Mouse (Mus musculus): Measurements from ENCODE around the gene Cyb5r4.
"Not testable (repeated sequence)": the region's sequence is repeated elsewhere in the genome, so short reads cannot be mapped to it uniquely, and the experiment has no call there.

Cyb5r4 gene

GRCm38 (mm10) chr9:87021778-87022523 lies at the start of gene Cyb5r4:
Gene Cyb5r4 (plus strand): TSS chr9:87022014.
- peak; percentile 97 for DNase-seq

GRCm38 (mm10) chr9:86972471-86972870 lies 49.3 kb upstream of the Cyb5r4 start:
- not testable (repeated sequence) for DNase-seq

GRCm38 (mm10) chr9:86973562-86973961 lies 48.3 kb upstream of the Cyb5r4 start:
- DNase-seq, result no peak

- DNase-seq, result no peak
These were observed 44.9 kb upstream of the Cyb5r4 start for GRCm38 (mm10) chr9:86976896-86977295.

GRCm38 (mm10) chr9:86978257-86978907 lies 43.4 kb upstream of the Cyb5r4 start:
- no peak for DNase-seq

- no peak for DNase-seq
These were observed 41.8 kb upstream of the Cyb5r4 start for GRCm38 (mm10) chr9:86980048-86980447.

GRCm38 (mm10) chr9:86980942-86981341 lies 40.9 kb upstream of the Cyb5r4 start:
- no peak for DNase-seq

GRCm38 (mm10) chr9:86981551-86981950 lies 40.3 kb upstream of the Cyb5r4 start:
- no peak for DNase-seq

GRCm38 (mm10) chr9:86984583-86984982 lies 37.2 kb upstream of the Cyb5r4 start:
- DNase-seq, result no peak

GRCm38 (mm10) chr9:86985105-86985504 lies 36.7 kb upstream of the Cyb5r4 start:
- DNase-seq, result no peak

GRCm38 (mm10) chr9:86986703-86987296 lies 35.0 kb upstream of the Cyb5r4 start:
- DNase-seq, result no peak

- DNase-seq, result no peak
These were observed 32.0 kb upstream of the Cyb5r4 start for GRCm38 (mm10) chr9:86989822-86990221.

- DNase-seq, result no peak
These were observed 30.1 kb upstream of the Cyb5r4 start for GRCm38 (mm10) chr9:86991758-86992157.

- DNase-seq, result no peak
These were observed 24.6 kb upstream of the Cyb5r4 start for GRCm38 (mm10) chr9:86997046-86997691.

- no peak for DNase-seq
These were observed 21.7 kb upstream of the Cyb5r4 start for GRCm38 (mm10) chr9:86999956-87000582.

- no peak for DNase-seq
These were observed 16.9 kb upstream of the Cyb5r4 start for GRCm38 (mm10) chr9:87004701-87005434.

- no peak for DNase-seq
These were observed 16.4 kb upstream of the Cyb5r4 start for GRCm38 (mm10) chr9:87005435-87005779.

- DNase-seq, result no peak
These were observed 13.3 kb upstream of the Cyb5r4 start for GRCm38 (mm10) chr9:87008507-87008906.

GRCm38 (mm10) chr9:87008919-87009318 lies 12.9 kb upstream of the Cyb5r4 start:
- DNase-seq, result no peak

GRCm38 (mm10) chr9:87015288-87015937 lies 6.4 kb upstream of the Cyb5r4 start, which contains the start of gene Ripply2:
Gene Ripply2 (plus strand): TSS chr9:87015537.
- no peak for DNase-seq

- no peak for DNase-seq
These were observed 5.9 kb upstream of the Cyb5r4 start for GRCm38 (mm10) chr9:87015938-87016294.

- no peak for DNase-seq
These were observed 4.0 kb downstream of the Cyb5r4 start for GRCm38 (mm10) chr9:87025764-87026163.

Data from kidney, adult 9 months (tissue).